Comparison of ENCODE assay signal across 8 mouse cellular contexts in the genomic region with DNA sequence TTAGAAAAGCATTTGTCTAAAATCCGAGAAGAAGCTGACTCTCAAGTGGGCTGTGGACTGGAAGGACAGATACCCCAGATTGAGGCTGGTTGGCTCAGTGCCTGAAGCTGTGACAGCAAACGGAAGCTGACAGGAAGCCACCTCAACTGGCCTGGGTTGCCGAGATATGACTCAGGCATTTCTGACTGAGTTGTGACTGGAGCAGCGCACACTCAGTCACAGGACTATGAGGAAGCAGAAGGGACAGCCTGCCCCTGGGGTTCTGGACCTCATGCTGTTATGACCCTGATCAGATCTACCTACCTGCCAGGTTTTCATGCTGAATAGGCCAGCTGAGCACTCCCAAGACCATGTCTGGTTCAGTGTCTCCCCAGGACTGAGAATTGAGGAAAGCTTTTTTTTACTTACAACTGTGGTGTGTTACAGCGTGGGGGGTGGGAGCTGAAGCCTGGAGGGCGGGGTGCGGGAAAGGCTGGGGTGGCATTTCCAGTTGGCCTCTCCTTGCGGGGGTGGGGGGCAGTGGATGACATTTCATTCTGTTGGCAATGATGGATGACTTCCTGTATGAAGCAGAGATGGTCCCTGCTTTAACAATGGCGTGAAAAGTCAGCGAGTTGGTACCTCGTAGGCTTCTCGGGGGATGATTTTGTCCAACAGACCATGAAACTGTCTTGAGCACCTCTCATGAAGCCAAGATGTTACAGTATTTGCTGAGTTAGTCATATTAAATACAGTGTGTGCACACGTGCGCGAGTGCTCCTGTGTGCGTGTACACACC. TPM values are rescaled to one million over a fixed set of nuclear protein-coding genes. Genes with fewer than 3 reads are reported as not detected.
DNase-seq lines count a peak whose midpoint lies in the region; ATAC-seq and TF ChIP-seq lines count a peak whose summit lies in the region.

No protein-coding gene starts in this region.

- no peak overlapping the region; the same call in 1 of the 2 replicates for H3K27ac ChIP-seq in midbrain, embryonic 14.5 days (replicated peaks; ENCODE audit: low read depth, low read length)
- no peak overlapping the region for H3K27ac ChIP-seq in midbrain, embryonic 11.5 days (ENCODE audit: low read depth, low read length)
- H3K27ac ChIP-seq in intestine, embryonic 15.5 days: no peak overlapping the region
- H3K27ac ChIP-seq in limb, embryonic 14.5 days (replicated peaks; ENCODE audit: low read depth, low read length): no peak overlapping the region

- H3K4me3 ChIP-seq in midbrain, embryonic 14.5 days (replicated peaks; ENCODE audit: low read depth, low read length): no peak overlapping the region
- H3K4me3 ChIP-seq in midbrain, embryonic 11.5 days (ENCODE audit: low read depth, low read length): no peak overlapping the region
- no peak overlapping the region for H3K4me3 ChIP-seq in intestine, embryonic 15.5 days (replicated peaks)
- no peak overlapping the region for H3K4me3 ChIP-seq in limb, embryonic 14.5 days (replicated peaks; ENCODE audit: low read length)
- H3K4me3 ChIP-seq in myocyte: no peak overlapping the region

- ATAC-seq in midbrain, embryonic 14.5 days (ENCODE audit: low FRiP score, low TSS enrichment): no peak
- ATAC-seq in midbrain, embryonic 11.5 days (ENCODE audit: low FRiP score): no peak
- peak; percentile 75; the same call in 1 of the 2 replicates for ATAC-seq in intestine, embryonic 15.5 days
- no peak for ATAC-seq in limb, embryonic 14.5 days (ENCODE audit: low FRiP score, low read depth)

- H3K4me1 ChIP-seq in midbrain, embryonic 14.5 days (ENCODE audit: control insufficient read depth, insufficient read depth, low read length): no peaks in the 10 kb centered on the region
- no peaks in the 10 kb centered on the region for H3K4me1 ChIP-seq in midbrain, embryonic 11.5 days (ENCODE audit: control insufficient read depth, insufficient read depth, low read length)
- peaks cover 9% of the 10 kb centered on the region for H3K4me1 ChIP-seq in intestine, embryonic 15.5 days (replicated peaks)
- no peaks in the 10 kb centered on the region; the same call in 1 of the 2 replicates for H3K4me1 ChIP-seq in limb, embryonic 14.5 days (ENCODE audit: control insufficient read depth, insufficient read depth, low read length)

- no peaks in the 10 kb centered on the region for H3K27me3 ChIP-seq in midbrain, embryonic 14.5 days (ENCODE audit: control insufficient read depth, insufficient read depth, low read length)
- no peaks in the 10 kb centered on the region for H3K27me3 ChIP-seq in midbrain, embryonic 11.5 days (ENCODE audit: control insufficient read depth, insufficient read depth, low read length)
- no peaks in the 10 kb centered on the region for H3K27me3 ChIP-seq in intestine, embryonic 15.5 days (replicated peaks)
- no peaks in the 10 kb centered on the region for H3K27me3 ChIP-seq in limb, embryonic 14.5 days (ENCODE audit: control insufficient read depth, insufficient read depth, low read length)
- no peaks in the 10 kb centered on the region for H3K27me3 ChIP-seq in myocyte (ENCODE audit: control insufficient read depth, insufficient read depth, insufficient read length)

- WGBS in midbrain, embryonic 14.5 days: 83% methylated on average over 16 of the region's 16 CpGs
- whole genome bisulfite sequencing in midbrain, embryonic 11.5 days: 89% methylated on average over 16 of the region's 16 CpGs
- WGBS in intestine, embryonic 15.5 days: 61% methylated on average over 16 of the region's 16 CpGs
- 70% methylated on average over 16 of the region's 16 CpGs for WGBS in limb, embryonic 14.5 days

- H3ac ChIP-seq in myocyte (ENCODE audit: control insufficient read depth, insufficient read length): no peak overlapping the region

- peaks cover 30% of the 10 kb centered on the region for H3K36me3 ChIP-seq in midbrain, embryonic 14.5 days (ENCODE audit: control insufficient read depth, insufficient read depth, low read length)
- H3K36me3 ChIP-seq in midbrain, embryonic 11.5 days (ENCODE audit: control insufficient read depth, insufficient read depth, low read length): no peaks in the 10 kb centered on the region; the same call in 1 of the 2 replicates
- 0 out of 2 replicates have a peak, but pooled peaks cover 14% of the 10 kb centered on the region for H3K36me3 ChIP-seq in intestine, embryonic 15.5 days
- H3K36me3 ChIP-seq in limb, embryonic 14.5 days (ENCODE audit: control insufficient read depth, insufficient read depth, low read length): peaks cover 28% of the 10 kb centered on the region
- peaks cover 16% of the 10 kb centered on the region for H3K36me3 ChIP-seq in myocyte (ENCODE audit: control insufficient read depth, insufficient read depth)

- no peak overlapping the region for H3K4me2 ChIP-seq in midbrain, embryonic 14.5 days (ENCODE audit: low read length)
- H3K4me2 ChIP-seq in midbrain, embryonic 11.5 days: no peak overlapping the region
- H3K4me2 ChIP-seq in intestine, embryonic 15.5 days (replicated peaks): no peak overlapping the region
- no peak overlapping the region for H3K4me2 ChIP-seq in limb, embryonic 14.5 days (replicated peaks; ENCODE audit: low read depth, low read length, severe bottlenecking)
- peak overlapping the region; percentile 79 for H3K4me2 ChIP-seq in myocyte (ENCODE audit: low read depth)

- no peak overlapping the region for H3K9ac ChIP-seq in midbrain, embryonic 14.5 days (replicated peaks; ENCODE audit: low read length)
- no peak overlapping the region for H3K9ac ChIP-seq in midbrain, embryonic 11.5 days (ENCODE audit: low read length)
- no peak overlapping the region for H3K9ac ChIP-seq in intestine, embryonic 15.5 days
- H3K9ac ChIP-seq in limb, embryonic 14.5 days (ENCODE audit: low read depth, low read length, severe bottlenecking): no peak overlapping the region

- no peak for TF ChIP-seq POLR2A in limb, embryonic 14.5 days (IDR thresholded peaks at IDR 0.05; ENCODE audit: borderline replicate concordance, extremely low read depth, insufficient read depth, insufficient read length)
- no peak for TF ChIP-seq POLR2A in myocyte (IDR thresholded peaks at IDR 0.05; ENCODE audit: insufficient read length, low read depth)

- DNase-seq in midbrain, embryonic 14.5 days: peak; percentile 13
- DNase-seq in midbrain, embryonic 11.5 days (ENCODE audit: low spot score, missing footprints): no peak
- DNase-seq in c-Kit-positive CD71-negative TER-119-negative erythroid progenitor cells, embryonic 14.5 days (ENCODE audit: low read depth): peak; percentile 93
- peak; percentile 83 to 89 for DNase-seq in heart, adult 18-20 months
- peak; percentile 40 for DNase-seq in limb, embryonic 14.5 days (ENCODE audit: low spot score)
- peak; percentile 58 to 66 for DNase-seq in thymus, postnatal 36 days

- H3K9me3 ChIP-seq in midbrain, embryonic 14.5 days (ENCODE audit: control insufficient read depth, low read length): no peaks in the 10 kb centered on the region
- H3K9me3 ChIP-seq in midbrain, embryonic 11.5 days (ENCODE audit: control insufficient read depth, low read length): no peaks in the 10 kb centered on the region
- H3K9me3 ChIP-seq in intestine, embryonic 15.5 days: no peaks in the 10 kb centered on the region
- H3K9me3 ChIP-seq in limb, embryonic 14.5 days (ENCODE audit: control insufficient read depth, low read length): no peaks in the 10 kb centered on the region

- H3K79me2 ChIP-seq in myocyte (ENCODE audit: control insufficient read depth, insufficient read depth): peaks cover 38% of the 10 kb centered on the region

TF ChIP-seq in myocyte, 11 proteins besides CTCF, POLR2A, EP300 and RAD21:
- TF ChIP-seq TCF3 (IDR thresholded peaks at IDR 0.05; ENCODE audit: insufficient read length, low read depth) (no peak), MYOD1 (IDR thresholded peaks at IDR 0.05; ENCODE audit: control insufficient read depth in 1 of 3, insufficient read length in 2 of 3, low read depth in 2 of 3) (peak in 1 of 3 experiments; percentile 15)

RNA-seq across cellular contexts. Expression of gene Tmem120a, which starts 30.6 kb away (rescaled TPM):
- polyA plus RNA-seq in midbrain, embryonic 14.5 days (2014; fragmentation: Nextera tagmentation; extraction: Ambion mirVana): 76.8 and 79.8 TPM in 2 replicates
- polyA plus RNA-seq in midbrain, embryonic 11.5 days (2014; fragmentation: Nextera tagmentation; extraction: Ambion mirVana): 57.5 and 59.9 TPM in 2 replicates
- 10 to 100 TPM; 14.3 to 16.3 TPM for total RNA-seq in heart, adult 18-20 months (2021)
- 44.8 and 52.8 TPM in 2 replicates for polyA plus RNA-seq in intestine, embryonic 15.5 days (2015; fragmentation: Nextera tagmentation; extraction: Ambion mirVana)
- polyA plus RNA-seq in limb, embryonic 14.5 days (2012; rRNA removed): 21.3 and 23.7 TPM in 2 replicates
- 44.3 and 48.1 TPM in 2 replicates for polyA plus RNA-seq in limb, embryonic 14.5 days (2014; fragmentation: Nextera tagmentation; extraction: Ambion mirVana)
- polyA plus RNA-seq in myocyte (2012; fragmentation: generic; extraction: Trizol): 32.7 TPM

RNA-seq across cellular contexts. Expression of gene Por, which starts 43.8 kb away (rescaled TPM):
- polyA plus RNA-seq in midbrain, embryonic 14.5 days (2014; fragmentation: Nextera tagmentation; extraction: Ambion mirVana): 96.8 and 106 TPM in 2 replicates
- polyA plus RNA-seq in midbrain, embryonic 11.5 days (2014; fragmentation: Nextera tagmentation; extraction: Ambion mirVana): 79.9 and 95.4 TPM in 2 replicates
- 10 to 100 TPM; 66.4 to 82.7 TPM for total RNA-seq in heart, adult 18-20 months (2021)
- 86.0 TPM in 2 replicates for polyA plus RNA-seq in intestine, embryonic 15.5 days (2015; fragmentation: Nextera tagmentation; extraction: Ambion mirVana)
- polyA plus RNA-seq in limb, embryonic 14.5 days (2012; rRNA removed): 99.2 and 132 TPM in 2 replicates
- polyA plus RNA-seq in limb, embryonic 14.5 days (2014; fragmentation: Nextera tagmentation; extraction: Ambion mirVana): 64.7 and 71.6 TPM in 2 replicates
- 90.6 TPM for polyA plus RNA-seq in myocyte (2012; fragmentation: generic; extraction: Trizol)
